Mouse (Mus musculus) CH12F3 (cell line): ENCODE results near the gene Unc13c.

Experiments used
- in situ Hi-C: fragments of 300-500 bp; cut with MboI; formaldehyde crosslinking; loops from 2 replicates; pipeline ENCODE4 v1.14.3; 2020; ENCODE audit warnings: low sequenced_read_pairs

Unc13c gene

GRCm38 (mm10) chr9:73649088-73649487, 319.7 kb downstream of the Unc13c start:
- in situ Hi-C loops: no loop called here

GRCm38 (mm10) chr9:73638119-73638518, 330.6 kb downstream of the Unc13c start:
- in situ Hi-C loops: no loop called here

- in situ Hi-C loops: no loop called here
Measured at GRCm38 (mm10) chr9:73625171-73625570, 343.6 kb downstream of the Unc13c start.

DNA sequence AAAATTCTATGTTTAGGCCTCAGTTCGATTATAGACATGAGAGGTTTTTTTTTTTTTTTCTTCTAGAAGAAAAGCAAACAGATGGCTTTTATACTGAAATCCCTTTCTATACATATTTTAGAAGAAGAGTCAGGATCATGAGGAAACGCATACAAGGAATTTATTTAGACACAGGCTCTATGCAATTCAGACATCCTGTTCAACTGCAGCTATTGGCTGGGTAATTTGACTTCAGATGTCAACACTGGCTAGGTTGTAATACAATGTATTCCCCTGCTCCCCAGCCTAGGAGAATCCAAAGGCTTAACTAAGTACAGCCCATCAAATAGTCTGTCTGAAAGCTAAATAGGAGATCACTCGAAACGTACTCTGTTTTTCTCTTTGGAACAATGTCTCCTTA, 355.9 kb downstream of the Unc13c start:
- in situ Hi-C loops: no loop called here

DNA sequence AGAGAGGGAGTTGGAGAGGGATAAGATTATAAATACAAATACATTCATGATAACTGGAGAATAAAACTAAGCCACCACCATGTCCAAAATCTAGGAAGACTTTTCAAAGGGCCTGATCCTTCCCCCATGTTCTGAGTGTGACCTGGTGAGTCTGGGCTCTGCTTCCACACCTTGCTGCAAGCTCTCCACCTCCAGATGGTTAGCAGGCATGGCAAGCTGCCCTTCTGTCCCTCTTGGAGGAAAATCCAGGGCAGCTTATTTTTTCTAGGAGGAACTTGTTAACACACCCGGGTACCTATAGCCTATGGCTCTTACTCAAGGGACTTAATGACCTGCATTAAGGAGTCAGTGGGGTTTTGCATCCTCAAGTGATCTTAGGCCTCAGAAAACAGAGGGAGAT, 364.8 kb downstream of the Unc13c start:
- in situ Hi-C loops: no loop called here

GRCm38 (mm10) chr9:73565558-73565957, 403.2 kb downstream of the Unc13c start:
- in situ Hi-C loops: no loop called here

DNA sequence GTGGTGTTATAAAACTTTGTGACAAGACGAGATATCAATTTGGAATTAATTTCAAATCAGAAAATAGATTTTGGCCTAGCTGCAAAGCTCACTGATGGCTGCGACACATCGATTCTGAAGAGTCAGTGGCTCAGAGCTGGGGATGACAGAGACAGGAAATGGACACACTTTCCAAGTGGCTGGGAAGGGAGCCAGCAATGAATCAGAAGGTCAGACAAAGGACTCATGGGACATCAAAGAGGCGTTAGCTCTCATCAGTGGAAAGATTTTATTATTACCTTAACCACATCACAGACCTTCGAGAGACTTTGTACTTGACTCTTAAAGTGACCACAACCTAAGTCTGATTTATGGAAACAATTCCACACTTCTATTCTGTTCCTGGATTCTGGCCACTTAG, 408.7 kb downstream of the Unc13c start:
- in situ Hi-C loops: no loop called here

GRCm38 (mm10) chr9:73557805-73558204, 411.0 kb downstream of the Unc13c start:
- in situ Hi-C loops: no loop called here

GRCm38 (mm10) chr9:73555354-73555753, 413.4 kb downstream of the Unc13c start:
- in situ Hi-C loops: no loop called here

GRCm38 (mm10) chr9:73472568-73472967, 496.2 kb downstream of the Unc13c start:
- in situ Hi-C loops: no loop called here

- in situ Hi-C loops: no loop called here
Measured at GRCm38 (mm10) chr9:73462027-73462426, 506.7 kb downstream of the Unc13c start.

- in situ Hi-C loops: no loop called here
Measured at GRCm38 (mm10) chr9:73450009-73450408, 518.8 kb downstream of the Unc13c start.

DNA sequence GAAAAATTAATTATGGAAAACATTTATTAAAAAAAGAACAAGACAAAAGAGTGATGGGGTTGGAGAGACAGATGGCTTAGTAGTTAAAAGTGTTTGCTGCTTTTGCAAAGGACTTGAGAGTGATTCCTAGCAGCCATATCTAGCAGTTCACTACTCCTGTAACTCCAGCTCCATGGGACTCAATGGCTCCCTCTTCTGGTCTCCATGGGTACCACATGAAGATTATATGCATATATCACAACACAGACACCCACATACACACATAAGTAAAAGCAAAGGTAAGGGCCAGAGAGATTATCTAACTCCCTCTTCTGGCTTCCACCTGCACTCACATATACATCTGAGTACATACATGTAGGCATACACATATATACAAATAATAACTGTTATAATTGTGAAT, 519.5 kb downstream of the Unc13c start:
- in situ Hi-C loops: no loop called here

- in situ Hi-C loops: no loop called here
Measured at GRCm38 (mm10) chr9:73431925-73432324, 536.8 kb downstream of the Unc13c start.
